Mouse (Mus musculus) lung, embryonic 14.5 days (tissue): Measurements from ENCODE around the gene Dnah17. TPM values are rescaled to one million over a fixed set of nuclear protein-coding genes. Genes with fewer than 3 reads are reported as not detected.

Experiments used
- ATAC-seq: fragments of 200-750 bp; cut with Nextera tagmentation; 2 replicates; pipeline ENCODE4 v1.8.0; 2017; ENCODE audit warnings: mild to moderate bottlenecking, moderate TSS enrichment, moderate library complexity; ENCODE audit not compliant: insufficient read depth
- DNase-seq: peaks from one replicate; pipeline ENCODE4 v3.0.0-alpha.2; 2015
- H3K27ac ChIP-seq: fragments of 300-500 bp; sonication (generic); 2 replicates; pipeline ENCODE4 v1.5.1; 2014; ENCODE audit warnings: low read depth, mild to moderate bottlenecking, moderate library complexity
- H3K27me3 ChIP-seq: fragments of 300-500 bp; sonication (generic); 2 replicates; pipeline ENCODE4 v1.6.1; 2014; ENCODE audit warnings: low read length, control low read depth; ENCODE audit not compliant: insufficient read depth
- H3K36me3 ChIP-seq: fragments of 300-500 bp; sonication (generic); 2 replicates; pipeline ENCODE4 v1.6.1; 2014; ENCODE audit warnings: control low read depth; ENCODE audit not compliant: insufficient read depth
- H3K4me1 ChIP-seq: fragments of 300-500 bp; sonication (generic); 2 replicates; pipeline ENCODE4 v1.6.1; 2014; ENCODE audit warnings: antibody characterized with exemption, control low read depth; ENCODE audit not compliant: insufficient read depth
- H3K4me2 ChIP-seq: fragments of 300-500 bp; sonication (generic); 2 replicates; pipeline ENCODE4 v1.6.1; 2014; ENCODE audit warnings: mild to moderate bottlenecking
- H3K4me3 ChIP-seq: fragments of 300-500 bp; sonication (generic); 2 replicates; pipeline ENCODE4 v1.5.1; 2014; ENCODE audit warnings: low read depth, low read length
- H3K9ac ChIP-seq: fragments of 300-500 bp; sonication (generic); 2 replicates; pipeline ENCODE4 v1.6.1; 2014
- H3K9me3 ChIP-seq: fragments of 300-500 bp; sonication (generic); 2 replicates; pipeline ENCODE4 v1.6.1; 2016; ENCODE audit warnings: low read depth, low read length, control low read depth
- CTCF ChIP-seq: IDR thresholded peaks from 2 replicates; pipeline ENCODE4 v1.5.1; 2016; ENCODE audit warnings: antibody characterized with exemption, low read depth
- WGBS: fragments of 180-500 bp; shearing (Covaris S2); extraction: QIAGEN DNeasy Blood & Tissue Kit; methylation state at CpG from one replicate; pipeline ENCODE4 v1.1.7; 2014; 5-methylcytosine and 5-hydroxymethylcytosine counted together
- polyA plus RNA-seq: library from polyadenylated mRNA; unstranded; fragments of >200 nt; fragmentation: Nextera tagmentation; extraction: Ambion mirVana; gene quantifications from 2 replicates; pipeline ENCODE4 v1.2.1, GENCODE M21; 2014

The Dnah17 gene
- polyA plus RNA-seq, 1 experiment from 2014 or later = 0.29 TPM

DNA sequence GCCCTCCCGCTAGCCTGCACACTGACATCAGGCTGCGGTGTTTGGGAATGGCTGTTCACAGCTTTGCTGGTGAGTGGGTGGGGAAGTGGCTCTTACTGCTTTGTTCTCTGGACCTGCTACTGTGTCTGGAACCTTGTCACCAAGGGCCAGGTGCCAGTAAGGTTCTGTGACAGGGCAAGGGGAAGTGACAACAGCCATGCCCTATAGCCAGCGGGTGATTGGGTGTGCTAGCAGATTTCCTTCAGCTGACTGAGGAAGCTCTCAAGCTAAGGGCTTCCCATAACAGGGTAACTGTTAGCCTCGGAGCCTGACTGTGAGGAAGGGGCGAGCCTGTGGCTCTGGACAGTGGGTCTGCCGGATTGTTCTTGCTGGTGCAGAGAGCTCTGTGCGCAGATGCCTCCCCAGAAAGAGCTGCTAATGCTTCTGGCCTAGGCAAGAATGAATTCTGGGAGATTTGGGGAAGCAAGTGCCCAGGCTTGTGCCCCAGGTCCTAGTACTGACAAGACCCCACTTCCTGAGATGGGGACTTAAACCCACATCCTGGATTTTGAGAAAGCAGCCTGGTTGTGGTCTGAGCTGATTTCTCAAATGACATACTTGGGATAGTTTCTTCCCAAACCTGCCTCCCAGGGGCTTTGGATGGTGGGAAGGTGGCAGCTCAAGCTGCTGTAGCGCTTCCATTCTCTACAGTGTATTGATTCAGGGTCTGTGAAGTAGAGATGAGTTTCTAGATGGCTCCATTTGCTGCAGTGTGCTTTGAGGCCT, 114.9 kb downstream of the Dnah17 start:
- H3K4me3 ChIP-seq = no peak overlapping the region
- no peak for ATAC-seq
- peaks cover 3% of the 10 kb centered on the region; the same call in 1 of the 2 replicates for H3K9me3 ChIP-seq
- no peaks in the 10 kb centered on the region for H3K4me1 ChIP-seq
- 88% methylated on average over 8 of the region's 8 CpGs for WGBS
- H3K4me2 ChIP-seq = no peak overlapping the region
- peaks cover 43% of the 10 kb centered on the region for H3K36me3 ChIP-seq
- no peak overlapping the region for H3K27ac ChIP-seq
- no peak overlapping the region for H3K9ac ChIP-seq
- DNase-seq = no peak
- H3K27me3 ChIP-seq = no peaks in the 10 kb centered on the region
- no peak for TF ChIP-seq CTCF

- TF ChIP-seq CTCF = no peak
- Histone ChIP-seq H3K4me1 (no peaks in the 10 kb centered on the region), H3K9ac (no peak overlapping the region), H3K36me3 (peaks cover 45% of the 10 kb centered on the region), H3K27me3 (no peaks in the 10 kb centered on the region), H3K9me3 (peaks cover 3% of the 10 kb centered on the region; the same call in 1 of the 2 replicates), H3K4me2 (no peak overlapping the region), H3K4me3 (no peak overlapping the region), H3K27ac (no peak overlapping the region; the same call in 1 of the 2 replicates)
- no peak for DNase-seq
- ATAC-seq = no peak
- WGBS = 75% methylated on average over 12 of the region's 12 CpGs
Observed at GRCm38 (mm10) chr11:118014391-118014995, 115.9 kb downstream of the Dnah17 start.

- no peaks in the 10 kb centered on the region for H3K4me1 ChIP-seq
- H3K27me3 ChIP-seq = no peaks in the 10 kb centered on the region
- no peak overlapping the region for H3K4me3 ChIP-seq
- H3K9ac ChIP-seq = no peak overlapping the region
- ATAC-seq (no peak), DNase-seq (no peak)
- H3K4me2 ChIP-seq = no peak overlapping the region
- peaks cover 47% of the 10 kb centered on the region for H3K36me3 ChIP-seq
- no peak for TF ChIP-seq CTCF
- no peak overlapping the region for H3K27ac ChIP-seq
- H3K9me3 ChIP-seq = peaks cover 3% of the 10 kb centered on the region; the same call in 1 of the 2 replicates
- 74% methylated on average over 2 of the region's 2 CpGs for WGBS
Observed at GRCm38 (mm10) chr11:118013339-118013738, 117.1 kb downstream of the Dnah17 start.

DNA sequence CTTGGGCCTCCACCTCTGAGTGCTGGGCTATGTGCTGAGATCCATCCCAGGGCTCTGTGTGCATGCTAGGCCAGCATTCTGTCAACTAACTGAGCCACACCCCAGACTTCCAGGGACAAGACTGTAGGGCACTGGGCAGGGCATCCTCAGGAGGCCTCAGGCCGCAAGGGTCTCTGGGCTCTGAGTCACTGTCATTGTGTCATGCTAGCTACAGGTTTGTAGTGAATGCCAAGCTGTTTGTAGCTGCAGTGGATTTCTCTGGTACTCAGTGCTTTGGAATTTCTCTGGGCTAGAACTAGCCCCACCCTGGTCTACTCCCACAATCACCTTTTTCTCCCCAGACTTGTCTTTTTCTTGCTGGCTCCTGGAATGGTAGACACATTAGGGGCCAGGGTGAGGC, 117.8 kb downstream of the Dnah17 start:
- WGBS = 86% methylated on average over 1 of the region's 1 CpGs
- H3K4me3 ChIP-seq = no peak overlapping the region
- TF ChIP-seq CTCF = no peak
- DNase-seq (no peak), ATAC-seq (no peak)
- H3K27me3 ChIP-seq = no peaks in the 10 kb centered on the region
- no peaks in the 10 kb centered on the region for H3K9me3 ChIP-seq
- H3K4me2 ChIP-seq = no peak overlapping the region
- H3K36me3 ChIP-seq = peaks cover 39% of the 10 kb centered on the region
- H3K27ac ChIP-seq = no peak overlapping the region
- no peaks in the 10 kb centered on the region for H3K4me1 ChIP-seq
- no peak overlapping the region for H3K9ac ChIP-seq

DNA sequence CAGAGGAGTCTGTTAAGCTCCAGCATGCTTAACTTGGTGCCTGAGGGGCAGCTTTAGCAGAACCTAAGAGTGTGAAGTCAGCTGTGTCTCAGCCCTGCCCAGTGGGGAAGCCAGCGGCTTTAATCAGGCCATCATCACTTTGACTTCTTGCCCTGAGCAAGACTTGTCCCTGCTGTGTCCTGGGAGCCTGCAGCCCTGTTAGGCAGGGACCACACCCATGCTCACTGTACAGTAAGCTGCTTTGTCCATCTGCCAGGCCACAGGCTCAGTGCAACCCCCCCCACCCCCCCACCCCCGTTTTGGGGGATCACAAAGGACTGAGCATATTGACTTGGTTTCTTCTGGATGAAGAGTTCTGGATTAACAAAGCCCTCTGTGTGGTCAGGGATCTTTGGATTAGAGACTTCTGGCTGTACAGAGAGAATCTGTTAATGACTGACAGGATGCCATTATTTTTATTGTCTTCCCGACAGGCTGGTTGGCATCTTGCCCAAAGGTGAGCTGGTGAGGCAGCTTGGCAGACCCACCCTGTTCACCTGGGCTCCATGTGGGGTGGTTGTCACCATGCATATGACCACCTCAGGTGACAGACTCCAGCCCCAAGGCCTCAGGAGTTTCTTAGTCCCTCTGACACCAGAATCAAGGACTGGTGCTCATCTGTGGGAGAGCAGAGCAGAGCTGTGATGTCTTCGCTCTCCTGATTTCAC, 120.4 kb downstream of the Dnah17 start:
- H3K4me3 ChIP-seq = no peak overlapping the region
- H3K27me3 ChIP-seq = no peaks in the 10 kb centered on the region
- H3K9me3 ChIP-seq = no peaks in the 10 kb centered on the region
- ATAC-seq (no peak), DNase-seq (no peak)
- 53% methylated on average over 4 of the region's 4 CpGs for WGBS
- no peak for TF ChIP-seq CTCF
- peaks cover 44% of the 10 kb centered on the region for H3K36me3 ChIP-seq
- H3K27ac ChIP-seq = peak overlapping the region; percentile 24; the same call in 1 of the 2 replicates
- H3K4me2 ChIP-seq = no peak overlapping the region
- H3K9ac ChIP-seq = no peak overlapping the region
- no peaks in the 10 kb centered on the region for H3K4me1 ChIP-seq

GRCm38 (mm10) chr11:118008843-118009242, 121.6 kb downstream of the Dnah17 start:
- Histone ChIP-seq H3K27ac (no peak overlapping the region), H3K4me3 (no peak overlapping the region), H3K9me3 (no peaks in the 10 kb centered on the region), H3K27me3 (no peaks in the 10 kb centered on the region), H3K36me3 (peaks cover 48% of the 10 kb centered on the region), H3K9ac (no peak overlapping the region), H3K4me2 (no peak overlapping the region), H3K4me1 (no peaks in the 10 kb centered on the region)
- 62% methylated on average over 8 of the region's 8 CpGs for whole genome bisulfite sequencing
- no peak for ATAC-seq
- TF ChIP-seq CTCF = no peak
- no peak for DNase-seq

- no peak overlapping the region for H3K4me3 ChIP-seq
- no peak overlapping the region for H3K4me2 ChIP-seq
- ATAC-seq = no peak
- no peaks in the 10 kb centered on the region for H3K27me3 ChIP-seq
- H3K9ac ChIP-seq = no peak overlapping the region
- DNase-seq = no peak
- H3K9me3 ChIP-seq = no peaks in the 10 kb centered on the region
- TF ChIP-seq CTCF = no peak
- H3K27ac ChIP-seq = no peak overlapping the region
- H3K36me3 ChIP-seq = peaks cover 54% of the 10 kb centered on the region
- no peaks in the 10 kb centered on the region for H3K4me1 ChIP-seq
- 64% methylated on average over 5 of the region's 5 CpGs for WGBS
Observed at GRCm38 (mm10) chr11:118008144-118008805, 122.2 kb downstream of the Dnah17 start.
